Mouse (Mus musculus): ENCODE results near the gene Lrrc36. TPM values are rescaled to one million over a fixed set of nuclear protein-coding genes. Genes with fewer than 3 reads are reported as not detected.

Gene Lrrc36
- total RNA-seq (2023) = not detected

GRCm38 (mm10) chr8:105413391-105413790 is at the start of gene Lrrc36, which contains the start of gene Kctd19:
Gene Lrrc36 (plus strand): TSS chr8:105413571.
Gene Kctd19 (minus strand): TSS chr8:105413502.

DNA sequence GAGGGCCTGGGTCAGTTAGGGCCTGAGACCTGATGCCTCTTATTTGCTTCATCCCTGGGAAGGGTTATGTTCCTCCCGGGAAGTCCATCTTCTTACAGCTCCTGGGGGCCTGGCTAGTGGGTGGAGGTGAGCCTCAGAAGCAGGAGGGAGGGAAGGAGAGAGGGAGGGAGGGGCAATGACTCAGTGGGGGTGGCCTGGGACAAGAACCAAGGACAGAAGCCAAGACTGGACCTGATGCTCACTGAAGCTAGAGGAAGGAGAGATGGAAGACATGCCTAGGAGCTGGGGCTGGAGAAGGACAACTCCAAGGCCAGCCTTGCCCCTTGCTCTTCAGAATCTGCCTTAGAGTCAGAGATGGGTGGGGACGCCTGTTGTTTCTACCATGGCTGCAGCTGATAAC is 40.3 kb upstream of the Lrrc36 start, which contains the start of gene Plekhg4:
TSS of gene Plekhg4 (plus strand) at position 243 of the 400 bp plus-strand sequence.

GRCm38 (mm10) chr8:105471314-105472015 is 58.1 kb downstream of the Lrrc36 start, which contains the start of gene Tppp3:
Gene Tppp3 (minus strand): TSS chr8:105471526.

DNA sequence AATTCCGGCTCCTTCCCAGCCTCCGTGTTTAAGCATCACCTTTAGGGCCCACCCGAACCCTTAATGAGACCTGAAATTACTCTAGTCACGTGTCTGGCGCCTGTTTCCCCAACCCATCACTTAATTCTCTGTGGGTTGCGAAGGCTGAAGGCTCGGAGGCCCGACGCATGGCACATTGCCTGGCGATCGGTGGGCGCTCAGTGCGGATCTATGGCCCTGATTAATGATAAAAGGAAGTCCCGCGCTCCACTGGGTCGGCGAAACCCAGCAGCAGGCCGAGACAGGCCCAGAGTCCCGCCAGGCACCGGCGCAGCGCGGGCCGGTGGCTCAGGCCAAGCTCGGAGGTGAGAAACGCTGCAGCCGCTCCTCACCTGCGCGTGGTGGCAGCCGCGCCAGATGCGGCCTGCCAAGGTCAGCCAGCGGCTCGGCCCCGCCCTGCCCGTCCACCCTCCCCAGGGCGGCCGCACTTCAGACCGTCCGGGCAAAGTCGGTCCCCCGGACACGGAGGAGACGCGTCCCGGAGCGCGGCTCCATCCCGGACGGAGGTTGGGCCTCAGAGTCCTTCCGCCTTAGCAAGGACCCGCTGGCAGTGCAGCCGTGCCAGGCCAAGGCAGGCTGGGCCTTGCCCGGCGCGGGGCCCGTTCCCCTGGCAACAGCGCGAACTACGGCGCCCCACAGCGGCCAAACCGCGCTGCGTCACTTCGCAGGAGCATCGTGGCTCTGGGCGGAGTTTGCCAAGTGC is 83.2 kb downstream of the Lrrc36 start, which contains the start of gene Zdhhc1:
TSS of gene Zdhhc1 (minus strand) at position 464 of the 742 bp plus-strand sequence.

Other genes starting within 250 kb of the Lrrc36 start
- 99.9 TPM for gene Cbfb, start 242.9 kb upstream of the Lrrc36 start, total RNA-seq (2023)
- gene D230025D16Rik, start 188.4 kb upstream of the Lrrc36 start, total RNA-seq (2023) = 25.0 TPM
- gene B3gnt9, start 158.4 kb upstream of the Lrrc36 start, total RNA-seq (2023) = 2.3 TPM
- 25.6 TPM for gene Tradd, start 149.0 kb upstream of the Lrrc36 start, total RNA-seq (2023)
- 11.0 TPM for gene Fbxl8, start 148.9 kb upstream of the Lrrc36 start, total RNA-seq (2023)
- 1.0 TPM for gene Hsf4, start 143.8 kb upstream of the Lrrc36 start, total RNA-seq (2023)
- gene Nol3, start 137.4 kb upstream of the Lrrc36 start, total RNA-seq (2023) = not detected
- 4.5 TPM for gene 4931428F04Rik, start 123.7 kb upstream of the Lrrc36 start, total RNA-seq (2023)
- gene Exoc3l, start 117.5 kb upstream of the Lrrc36 start, total RNA-seq (2023) = 1.7 TPM
- gene E2f4, start 115.9 kb upstream of the Lrrc36 start, total RNA-seq (2023) = 85.2 TPM
- 3.6 TPM for gene Elmo3, start 108.0 kb upstream of the Lrrc36 start, total RNA-seq (2023)
- 7.3 TPM for gene Lrrc29, start 87.3 kb upstream of the Lrrc36 start, total RNA-seq (2023)
- 33.2 TPM for gene Tmem208, start 87.2 kb upstream of the Lrrc36 start, total RNA-seq (2023)
- 27.3 TPM for gene Fhod1, start 65.6 kb upstream of the Lrrc36 start, total RNA-seq (2023)
- gene Slc9a5, start 64.7 kb upstream of the Lrrc36 start, total RNA-seq (2023) = 0.44 TPM
- not detected for gene Plekhg4, start 40.3 kb upstream of the Lrrc36 start, total RNA-seq (2023)
- gene Kctd19, start 69 bp upstream of the Lrrc36 start, total RNA-seq (2023) = not detected
- gene Tppp3, start 58.0 kb downstream of the Lrrc36 start, total RNA-seq (2023) = 1.8 TPM
- 4.1 TPM for gene Zdhhc1, start 83.3 kb downstream of the Lrrc36 start, total RNA-seq (2023)
- gene Hsd11b2, start 105.2 kb downstream of the Lrrc36 start, total RNA-seq (2023) = not detected
- gene Atp6v0d1, start 152.5 kb downstream of the Lrrc36 start, total RNA-seq (2023) = 56.7 TPM
- 25.7 TPM for gene Ripor1, start 191.7 kb downstream of the Lrrc36 start, total RNA-seq (2023)
- gene Ctcf, start 223.0 kb downstream of the Lrrc36 start, total RNA-seq (2023) = 159 TPM
- gene Agrp, start 223.8 kb downstream of the Lrrc36 start, total RNA-seq (2023) = not detected